Mouse (Mus musculus) lung, postnatal 0 days (tissue): Measurements from ENCODE around the gene 4933425L06Rik.

Experiments used
- CTCF ChIP-seq: IDR thresholded peaks from 2 replicates; pipeline ENCODE4 v1.5.1; 2016; ENCODE audit warnings: antibody characterized with exemption, mild to moderate bottlenecking
- EP300 ChIP-seq: IDR thresholded peaks from 2 replicates; pipeline ENCODE4 v1.6.1; 2016; ENCODE audit warnings: antibody characterized with exemption, mild to moderate bottlenecking, control low read depth

- no peak for TF ChIP-seq CTCF
- no peak for TF ChIP-seq EP300
These were observed 48.2 kb downstream of the 4933425L06Rik start for GRCm38 (mm10) chr13:105130080-105130479.
